Mouse (Mus musculus) spleen, adult 2 months (tissue): ENCODE measurements around the gene Atp1a4. TPM values are rescaled to one million over a fixed set of nuclear protein-coding genes. Genes with fewer than 3 reads are reported as not detected.

ENCODE experiments used
- DNase-seq, 2 experiments: peaks; one replicate each; pipeline versions ENCODE4 v3.0.0 to v3.0.0-alpha.2; 2012 to 2021; ENCODE audit warnings: low spot score in 2 of 2, low read depth in 1 of 2
- H3K27ac ChIP-seq: fragments of 200-500 bp; 2 replicates; pipeline ENCODE4 v1.5.1; 2012; ENCODE audit warnings: low read length, inconsistent platforms; ENCODE audit not compliant: insufficient read depth
- H3K27me3 ChIP-seq: fragments of 200-500 bp; 2 replicates; pipeline ENCODE4 v1.6.1; 2012; ENCODE audit warnings: mild to moderate bottlenecking, moderate library complexity, low read length, inconsistent platforms; ENCODE audit not compliant: control insufficient read depth, insufficient read depth
- H3K36me3 ChIP-seq: fragments of 200-500 bp; 2 replicates; pipeline ENCODE4 v1.6.1; 2012; ENCODE audit warnings: mild to moderate bottlenecking, low read length, inconsistent platforms; ENCODE audit not compliant: control insufficient read depth, insufficient read depth
- H3K4me1 ChIP-seq: fragments of 200-500 bp; 2 replicates; pipeline ENCODE4 v1.6.1; 2011; ENCODE audit warnings: inconsistent platforms; ENCODE audit not compliant: control insufficient read depth, insufficient read depth, insufficient read length
- H3K4me3 ChIP-seq: fragments of 200-500 bp; 2 replicates; pipeline ENCODE4 v1.5.1; 2011; ENCODE audit warnings: mild to moderate bottlenecking, inconsistent platforms; ENCODE audit not compliant: insufficient read depth, insufficient read length; ENCODE audit errors: extremely low read depth
- CTCF ChIP-seq: fragments of 200-500 bp; IDR thresholded peaks from 2 replicates; pipeline ENCODE4 v1.5.1; 2011; ENCODE audit warnings: mild to moderate bottlenecking, inconsistent platforms; ENCODE audit not compliant: insufficient read depth, insufficient read length, insufficient replicate concordance; ENCODE audit errors: extremely low read depth
- POLR2A ChIP-seq: fragments of 200-500 bp; IDR thresholded peaks from 2 replicates; pipeline ENCODE4 v1.6.1; 2011; ENCODE audit warnings: low read depth, low read length, inconsistent platforms
- WGBS: fragments of 180-500 bp; shearing (Covaris S2); methylation state at CpG from one replicate; pipeline ENCODE4 v1.1.7; 2018; 5-methylcytosine and 5-hydroxymethylcytosine counted together
- polyA plus RNA-seq: library from polyadenylated mRNA; depleted of rRNA; stranded (reverse); fragments of >200 nt; gene quantifications from 2 replicates; pipeline ENCODE4 v1.2.3, GENCODE M21; 2012

The Atp1a4 gene
- polyA plus RNA-seq, 1 experiment, result not detected

- WGBS, result 78% methylated on average over 5 of the region's 5 CpGs
- Histone ChIP-seq H3K4me1 (peaks cover 3% of the 10 kb centered on the region; the same call in 1 of the 2 replicates), H3K27ac (no peak overlapping the region), H3K36me3 (no peaks in the 10 kb centered on the region), H3K27me3 (no peaks in the 10 kb centered on the region), H3K4me3 (no peak overlapping the region)
- TF ChIP-seq POLR2A (no peak), CTCF (no peak)
- DNase-seq, result no peak
These were observed 45.4 kb downstream of the Atp1a4 start for GRCm38 (mm10) chr1:172212776-172213175.

- no peak for TF ChIP-seq CTCF
- no peak for TF ChIP-seq POLR2A
- no peak for DNase-seq
- H3K27me3 ChIP-seq, result no peaks in the 10 kb centered on the region
- no peak overlapping the region for H3K4me3 ChIP-seq
- 0 out of 2 replicates have a peak overlapping the region, but pooled peaks have one; percentile 8 for H3K27ac ChIP-seq
- H3K4me1 ChIP-seq, result peaks cover 4% of the 10 kb centered on the region; the same call in 1 of the 2 replicates
- no peaks in the 10 kb centered on the region for H3K36me3 ChIP-seq
- 52% methylated on average over 7 of the region's 7 CpGs for WGBS
These were observed 51.1 kb downstream of the Atp1a4 start for GRCm38 (mm10) chr1:172207111-172207584.

- Histone ChIP-seq H3K4me1 (peaks cover 4% of the 10 kb centered on the region; the same call in 1 of the 2 replicates), H3K36me3 (no peaks in the 10 kb centered on the region; the same call in 1 of the 2 replicates), H3K4me3 (peak within 1 kb of the TSS; percentile 83), H3K27ac (peak within 1 kb of the TSS; percentile 75), H3K27me3 (no peaks in the 10 kb centered on the region)
- WGBS, result 2% methylated on average over 38 of the region's 40 CpGs
- peak; percentile 25 to 69 for DNase-seq
- no peak; the same call in 1 of the 2 replicates for TF ChIP-seq POLR2A
- TF ChIP-seq CTCF, result no peak
These were observed 51.9 kb downstream of the Atp1a4 start, which contains the start of gene Pea15a for GRCm38 (mm10) chr1:172206141-172206917. TSS of gene Pea15a (minus strand) at chr1:172206804.

GRCm38 (mm10) chr1:172205741-172206087, 52.5 kb downstream of the Atp1a4 start:
- 3% methylated on average over 3 of the region's 3 CpGs for WGBS
- peak overlapping the region; percentile 83 for H3K4me3 ChIP-seq
- TF ChIP-seq POLR2A (no peak), CTCF (no peak)
- H3K27ac ChIP-seq, result no peak overlapping the region
- peaks cover 2% of the 10 kb centered on the region; the same call in 1 of the 2 replicates for H3K36me3 ChIP-seq
- peaks cover 4% of the 10 kb centered on the region; the same call in 1 of the 2 replicates for H3K4me1 ChIP-seq
- H3K27me3 ChIP-seq, result no peaks in the 10 kb centered on the region
- peak in 1 of 2 experiments; percentile 17 for DNase-seq

GRCm38 (mm10) chr1:172204814-172205740, 53.1 kb downstream of the Atp1a4 start:
- H3K27ac ChIP-seq, result no peak overlapping the region
- peaks cover 4% of the 10 kb centered on the region; the same call in 1 of the 2 replicates for H3K4me1 ChIP-seq
- 83% methylated on average over 15 of the region's 15 CpGs for WGBS
- TF ChIP-seq CTCF (no peak), POLR2A (no peak)
- no peaks in the 10 kb centered on the region for H3K27me3 ChIP-seq
- H3K4me3 ChIP-seq, result no peak overlapping the region
- H3K36me3 ChIP-seq, result peaks cover 4% of the 10 kb centered on the region
- DNase-seq, result no peak

GRCm38 (mm10) chr1:172204033-172204813, 54.0 kb downstream of the Atp1a4 start:
- DNase-seq, result no peak
- 74% methylated on average over 9 of the region's 9 CpGs for WGBS
- peaks cover 9% of the 10 kb centered on the region for H3K36me3 ChIP-seq
- H3K4me3 ChIP-seq, result no peak overlapping the region
- H3K4me1 ChIP-seq, result peaks cover 4% of the 10 kb centered on the region; the same call in 1 of the 2 replicates
- TF ChIP-seq POLR2A, result no peak
- TF ChIP-seq CTCF, result no peak
- H3K27me3 ChIP-seq, result no peaks in the 10 kb centered on the region
- no peak overlapping the region for H3K27ac ChIP-seq
